Mouse (Mus musculus): Measurements from ENCODE around the gene Ltbp4.

GRCm38 (mm10) chr7:27384731-27385130, 47.2 kb upstream of the Ltbp4 start:
- TF ChIP-seq CTCF (IDR thresholded peaks at IDR 0.05; ENCODE audit: borderline replicate concordance, extremely low read depth, insufficient read depth, insufficient read length) = peak; percentile 74
- TF ChIP-seq POLR2A (IDR thresholded peaks at IDR 0.05; ENCODE audit: borderline replicate concordance, extremely low read depth, insufficient read depth, insufficient read length, poor library complexity, severe bottlenecking) = no peak

Data from brain, embryonic 14.5 days (tissue).